Mouse (Mus musculus): ENCODE measurements around the gene Bpifa5. TPM values are rescaled to one million over a fixed set of nuclear protein-coding genes. Genes with fewer than 3 reads are reported as not detected.
"Not testable (repeated sequence)": the region's sequence is repeated elsewhere in the genome, so short reads cannot be mapped to it uniquely, and the experiment has no call there.

Gene Bpifa5
- not detected in 2 replicates for polyA plus RNA-seq (2015; fragmentation: Nextera tagmentation; extraction: Ambion mirVana)

DNA sequence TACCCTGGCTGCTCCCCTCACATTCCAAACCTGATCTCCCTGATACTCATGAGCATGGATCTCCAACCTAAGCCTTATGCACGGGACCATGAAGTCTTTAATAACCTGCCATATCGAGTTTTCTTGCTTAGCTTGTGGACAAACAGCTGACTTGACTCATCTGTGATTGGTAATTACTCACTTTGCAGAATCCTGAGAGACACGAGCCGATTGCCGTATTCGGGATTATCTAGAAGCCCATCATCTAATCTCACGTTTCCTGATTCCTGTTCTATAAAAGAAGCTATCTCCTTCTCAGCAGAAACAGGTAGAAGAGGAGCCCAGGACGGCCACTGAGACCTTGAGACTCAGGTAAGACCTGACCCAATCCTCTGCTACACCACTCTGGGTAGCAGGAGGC is at the start of gene Bpifa5:
Gene Bpifa5 (plus strand): TSS at position 301 of the 400 bp plus-strand sequence.
- no peaks in the 10 kb centered on the region for H3K9me3 ChIP-seq
- H3K4me3 ChIP-seq = no peak within 1 kb of the TSS
- WGBS = 84% methylated on average over 8 of the region's 8 CpGs
- H3K36me3 ChIP-seq = no peaks in the 10 kb centered on the region
- no peak within 1 kb of the TSS for H3K27ac ChIP-seq
- no peaks in the 10 kb centered on the region for H3K27me3 ChIP-seq
- no peak for ATAC-seq (ENCODE audit: low FRiP score)
- no peaks in the 10 kb centered on the region for H3K4me1 ChIP-seq (replicated peaks)
- no peak within 1 kb of the TSS for H3K4me2 ChIP-seq
- H3K9ac ChIP-seq = no peak within 1 kb of the TSS

DNA sequence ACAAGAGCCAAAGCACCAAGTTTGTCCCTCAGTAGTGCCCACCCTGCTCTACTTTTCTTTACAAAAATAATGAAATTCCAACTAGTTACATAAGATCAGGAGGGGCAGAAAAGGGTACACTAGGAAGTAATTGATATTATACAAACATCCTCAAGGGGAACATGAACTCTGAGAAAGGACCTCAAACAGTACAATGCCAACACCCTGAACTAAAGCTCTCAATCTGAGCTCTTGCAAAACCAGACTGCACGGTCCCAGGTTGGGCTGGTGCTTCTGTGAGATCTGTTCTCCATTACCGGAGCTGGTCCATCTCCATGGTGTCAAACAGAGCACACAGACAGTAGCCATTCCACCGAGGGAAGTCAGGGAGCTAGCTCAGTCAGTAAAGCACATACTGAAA is 45.0 kb upstream of the Bpifa5 start:
- WGBS = 93% methylated on average over 3 of the region's 3 CpGs

GRCm38 (mm10) chr2:154130120-154130519 is 32.3 kb upstream of the Bpifa5 start, which contains the start of gene Bpifa3:
TSS of gene Bpifa3 (plus strand) at chr2:154130336.
- WGBS = 71% methylated on average over 2 of the region's 2 CpGs
- ATAC-seq (ENCODE audit: low FRiP score) = no peak

More for the DNA sequence above, 45.0 kb upstream of the Bpifa5 start:
- Histone ChIP-seq H3K4me1 (replicated peaks) (no peaks in the 10 kb centered on the region), H3K27ac (no peak overlapping the region), H3K9ac (no peak overlapping the region), H3K36me3 (no peaks in the 10 kb centered on the region), H3K4me2 (no peak overlapping the region), H3K9me3 (no peaks in the 10 kb centered on the region), H3K4me3 (no peak overlapping the region), H3K27me3 (no peaks in the 10 kb centered on the region)
- no peak for ATAC-seq (ENCODE audit: low FRiP score)

GRCm38 (mm10) chr2:154142580-154142979 is 19.8 kb upstream of the Bpifa5 start, which contains the start of gene Bpifa1:
TSS of gene Bpifa1 (plus strand) at chr2:154142880.
- no peak for ATAC-seq (ENCODE audit: low FRiP score)
- no peak within 1 kb of the TSS for H3K4me3 ChIP-seq
- H3K27me3 ChIP-seq = no peaks in the 10 kb centered on the region
- no peak within 1 kb of the TSS for H3K9ac ChIP-seq
- no peaks in the 10 kb centered on the region for H3K36me3 ChIP-seq
- 0 out of 2 replicates have a peak, but pooled peaks cover 3% of the 10 kb centered on the region for H3K4me1 ChIP-seq (replicated peaks)
- H3K27ac ChIP-seq = no peak within 1 kb of the TSS
- WGBS = 83% methylated on average over 4 of the region's 4 CpGs
- no peaks in the 10 kb centered on the region for H3K9me3 ChIP-seq
- no peak within 1 kb of the TSS for H3K4me2 ChIP-seq

More at GRCm38 (mm10) chr2:154130120-154130519, 32.3 kb upstream of the Bpifa5 start, which contains the start of gene Bpifa3:
- H3K27me3 ChIP-seq = no peaks in the 10 kb centered on the region
- H3K36me3 ChIP-seq = no peaks in the 10 kb centered on the region
- H3K9ac ChIP-seq = no peak within 1 kb of the TSS
- no peak within 1 kb of the TSS for H3K4me2 ChIP-seq
- H3K9me3 ChIP-seq = no peaks in the 10 kb centered on the region
- no peak within 1 kb of the TSS for H3K4me3 ChIP-seq
- H3K27ac ChIP-seq = no peak within 1 kb of the TSS
- no peaks in the 10 kb centered on the region for H3K4me1 ChIP-seq (replicated peaks)

GRCm38 (mm10) chr2:154143735-154144134 is 18.7 kb upstream of the Bpifa5 start:
- 0 out of 2 replicates have a peak, but pooled peaks cover 3% of the 10 kb centered on the region for H3K4me1 ChIP-seq (replicated peaks)
- H3K27me3 ChIP-seq = no peaks in the 10 kb centered on the region
- 77% methylated on average over 3 of the region's 3 CpGs for WGBS
- H3K4me3 ChIP-seq = no peak overlapping the region
- H3K27ac ChIP-seq = no peak overlapping the region
- H3K9me3 ChIP-seq = no peaks in the 10 kb centered on the region
- no peak for ATAC-seq (ENCODE audit: low FRiP score)
- no peak overlapping the region for H3K4me2 ChIP-seq
- no peaks in the 10 kb centered on the region for H3K36me3 ChIP-seq
- H3K9ac ChIP-seq = no peak overlapping the region

DNA sequence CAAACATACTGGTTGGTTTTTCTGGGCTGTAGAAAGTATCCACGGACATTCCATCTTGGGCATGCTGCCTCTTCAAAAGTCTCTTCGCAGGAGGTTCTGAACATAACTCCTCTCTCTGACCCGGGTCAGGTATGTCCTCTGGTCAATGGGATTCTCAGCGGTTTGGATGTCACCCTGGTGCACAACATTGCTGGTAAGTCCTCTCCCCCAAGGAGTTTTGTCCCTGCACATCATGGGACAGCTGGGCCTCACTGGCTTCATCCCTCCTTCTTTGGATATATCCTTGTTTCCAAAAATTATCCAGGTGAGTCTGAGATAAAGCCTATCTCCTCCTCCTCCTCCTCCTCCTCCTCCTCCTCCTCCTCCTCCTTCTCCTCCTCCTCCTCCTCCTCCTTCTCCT is 14.9 kb upstream of the Bpifa5 start:
- H3K9ac ChIP-seq = no peak overlapping the region
- no peak overlapping the region for H3K4me3 ChIP-seq
- H3K4me2 ChIP-seq = no peak overlapping the region
- H3K36me3 ChIP-seq = no peaks in the 10 kb centered on the region
- 82% methylated on average over 4 of the region's 4 CpGs for WGBS
- no peak overlapping the region for H3K27ac ChIP-seq
- ATAC-seq (ENCODE audit: low FRiP score) = no peak
- no peaks in the 10 kb centered on the region for H3K9me3 ChIP-seq
- H3K4me1 ChIP-seq (replicated peaks) = 0 out of 2 replicates have a peak, but pooled peaks cover 3% of the 10 kb centered on the region
- H3K27me3 ChIP-seq = no peaks in the 10 kb centered on the region

- WGBS = 41% methylated on average over 3 of the region's 3 CpGs
- Histone ChIP-seq H3K4me3 (no peak overlapping the region), H3K36me3 (no peaks in the 10 kb centered on the region), H3K4me1 (replicated peaks) (no peaks in the 10 kb centered on the region), H3K9ac (no peak overlapping the region), H3K9me3 (no peaks in the 10 kb centered on the region), H3K4me2 (no peak overlapping the region), H3K27me3 (no peaks in the 10 kb centered on the region), H3K27ac (no peak overlapping the region)
- ATAC-seq (ENCODE audit: low FRiP score) = no peak
Observed at GRCm38 (mm10) chr2:154158433-154158832, 4.0 kb upstream of the Bpifa5 start.

DNA sequence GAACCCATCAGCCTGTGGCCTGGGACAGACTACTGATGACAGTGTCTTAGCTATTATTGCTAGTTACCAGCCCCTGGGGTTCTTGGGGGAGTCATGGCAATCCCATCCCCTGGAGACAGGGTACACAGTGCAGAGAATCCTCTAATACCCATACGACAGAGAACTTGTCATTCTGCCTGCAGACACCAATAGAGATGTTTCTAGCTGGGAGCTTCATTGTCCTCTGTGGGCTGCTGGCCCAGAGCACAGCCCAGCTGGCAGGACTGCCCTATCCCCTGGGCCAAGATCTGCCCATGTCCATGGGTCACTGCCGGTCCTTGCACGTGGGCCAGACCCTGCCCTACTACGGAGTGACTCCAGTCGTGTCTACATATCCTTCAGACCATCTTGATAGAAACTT is 899 bp downstream of the Bpifa5 start:
- ATAC-seq (ENCODE audit: low FRiP score) = no peak
- no peak overlapping the region for H3K9ac ChIP-seq
- no peaks in the 10 kb centered on the region for H3K4me1 ChIP-seq (replicated peaks)
- H3K9me3 ChIP-seq = no peaks in the 10 kb centered on the region
- no peak overlapping the region for H3K27ac ChIP-seq
- 91% methylated on average over 5 of the region's 5 CpGs for WGBS
- no peaks in the 10 kb centered on the region for H3K36me3 ChIP-seq
- H3K4me3 ChIP-seq = no peak overlapping the region
- no peak overlapping the region for H3K4me2 ChIP-seq
- H3K27me3 ChIP-seq = no peaks in the 10 kb centered on the region

DNA sequence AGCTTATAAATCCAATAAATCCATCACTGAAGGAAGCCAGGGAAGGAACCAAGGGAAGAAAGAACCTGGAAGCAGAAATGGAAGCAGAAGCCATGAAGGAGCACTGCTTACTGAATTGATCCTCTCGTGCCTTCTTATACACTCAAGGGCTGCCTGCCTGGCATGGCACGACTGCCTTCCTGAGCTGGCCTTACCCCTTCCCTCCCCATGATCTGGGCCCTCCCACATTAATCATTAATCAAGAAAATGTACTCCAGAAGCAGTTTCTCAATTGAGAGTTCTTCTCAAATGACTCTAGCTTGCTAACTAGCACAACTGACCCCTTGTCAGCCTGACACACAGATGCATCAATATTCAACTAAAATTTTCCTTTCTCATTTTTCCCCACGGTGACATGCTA is 6.8 kb downstream of the Bpifa5 start:
- 62% methylated on average over 3 of the region's 3 CpGs for WGBS
- H3K36me3 ChIP-seq = no peaks in the 10 kb centered on the region
- H3K27me3 ChIP-seq = no peaks in the 10 kb centered on the region
- H3K27ac ChIP-seq = no peak overlapping the region
- no peaks in the 10 kb centered on the region for H3K4me1 ChIP-seq (replicated peaks)
- no peaks in the 10 kb centered on the region for H3K9me3 ChIP-seq
- H3K4me2 ChIP-seq = no peak overlapping the region
- H3K9ac ChIP-seq = no peak overlapping the region
- no peak for ATAC-seq (ENCODE audit: low FRiP score)
- H3K4me3 ChIP-seq = no peak overlapping the region

DNA sequence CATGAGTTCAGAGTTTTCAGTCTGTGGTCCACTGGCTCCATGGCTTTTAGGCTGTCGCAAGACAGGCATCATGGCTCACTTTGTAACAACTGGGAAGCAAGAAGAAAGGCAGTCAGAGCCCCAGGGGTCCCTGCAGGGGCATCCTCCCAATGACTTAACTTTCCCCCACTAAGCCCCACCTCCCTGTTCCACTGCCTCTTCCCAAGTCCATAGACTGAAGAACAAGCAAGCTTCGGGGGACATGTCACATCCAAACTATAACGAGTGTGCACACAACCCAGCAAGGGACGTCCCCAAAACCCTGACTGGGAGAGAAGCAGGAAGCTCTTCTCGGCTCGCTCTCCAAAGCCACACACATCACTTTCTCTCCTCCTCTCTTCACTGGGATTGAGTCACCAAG is 9.2 kb downstream of the Bpifa5 start:
- no peak overlapping the region for H3K4me2 ChIP-seq
- no peak overlapping the region for H3K9ac ChIP-seq
- H3K9me3 ChIP-seq = no peaks in the 10 kb centered on the region
- H3K36me3 ChIP-seq = no peaks in the 10 kb centered on the region
- H3K4me3 ChIP-seq = no peak overlapping the region
- WGBS = 81% methylated on average over 6 of the region's 6 CpGs
- no peak overlapping the region for H3K27ac ChIP-seq
- H3K4me1 ChIP-seq (replicated peaks) = no peaks in the 10 kb centered on the region
- no peak for ATAC-seq (ENCODE audit: low FRiP score)
- H3K27me3 ChIP-seq = no peaks in the 10 kb centered on the region

DNA sequence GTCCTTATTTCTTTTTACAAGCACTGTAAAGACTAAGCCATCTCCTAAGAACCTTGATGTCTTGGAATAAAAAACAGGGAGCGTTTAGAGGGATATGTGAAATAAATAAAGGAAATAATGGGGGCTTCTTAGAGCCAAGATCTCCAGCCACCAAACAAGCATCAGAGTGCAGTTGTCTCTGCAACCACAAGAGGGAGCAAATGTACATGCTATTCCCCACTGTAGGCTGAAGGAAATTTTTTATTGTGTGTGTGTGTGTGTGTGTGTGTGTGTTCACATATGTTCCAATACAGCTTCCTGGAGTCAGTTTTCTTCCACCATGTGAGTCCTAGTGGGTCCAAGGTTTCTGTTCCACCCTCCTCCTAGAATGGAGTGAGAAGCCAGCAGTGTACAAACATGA is 10.9 kb downstream of the Bpifa5 start:
- Histone ChIP-seq H3K9ac (no peak overlapping the region), H3K4me2 (no peak overlapping the region), H3K4me1 (replicated peaks) (no peaks in the 10 kb centered on the region), H3K27me3 (no peaks in the 10 kb centered on the region), H3K36me3 (no peaks in the 10 kb centered on the region), H3K4me3 (no peak overlapping the region), H3K27ac (no peak overlapping the region), H3K9me3 (no peaks in the 10 kb centered on the region)
- 46% methylated on average over 1 of the region's 1 CpGs for WGBS
- no peak for ATAC-seq (ENCODE audit: low FRiP score)

DNA sequence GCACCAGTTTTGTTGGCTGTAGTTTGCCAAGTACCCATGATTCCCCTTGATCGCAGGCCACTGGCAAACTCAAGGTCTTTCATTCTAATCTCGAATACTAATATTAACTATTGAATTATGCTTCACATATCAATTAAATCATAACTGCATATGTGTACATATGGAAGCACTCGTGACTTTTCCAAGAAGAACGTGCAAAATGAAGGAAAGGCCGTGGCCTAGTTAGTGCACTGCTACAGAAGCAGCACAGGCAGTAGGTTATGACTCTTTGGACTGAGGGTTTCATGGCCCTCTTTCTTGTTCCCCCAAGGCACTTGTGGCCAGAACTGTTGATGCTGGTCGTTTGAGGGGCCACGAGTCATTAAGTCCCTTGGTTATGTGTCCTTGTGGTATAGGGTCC is 19.5 kb downstream of the Bpifa5 start:
- ATAC-seq (ENCODE audit: low FRiP score); H3K27me3 ChIP-seq; H3K9me3 ChIP-seq; H3K36me3 ChIP-seq; H3K4me2 ChIP-seq; H3K27ac ChIP-seq; H3K4me1 ChIP-seq (replicated peaks); H3K9ac ChIP-seq; H3K4me3 ChIP-seq: not testable (repeated sequence)
- WGBS = 88% methylated on average over 7 of the region's 7 CpGs

- not testable (repeated sequence) for H3K27ac ChIP-seq; H3K36me3 ChIP-seq; H3K27me3 ChIP-seq; H3K4me2 ChIP-seq; ATAC-seq (ENCODE audit: low FRiP score); H3K9ac ChIP-seq; H3K4me1 ChIP-seq (replicated peaks); H3K4me3 ChIP-seq; H3K9me3 ChIP-seq
- WGBS = 81% methylated on average over 4 of the region's 4 CpGs
Observed at GRCm38 (mm10) chr2:154183061-154183460, 20.7 kb downstream of the Bpifa5 start.

Measured in hindbrain, embryonic 13.5 days (tissue).